Comparison of ENCODE assay signal across 9 mouse cellular contexts in the genomic region with DNA sequence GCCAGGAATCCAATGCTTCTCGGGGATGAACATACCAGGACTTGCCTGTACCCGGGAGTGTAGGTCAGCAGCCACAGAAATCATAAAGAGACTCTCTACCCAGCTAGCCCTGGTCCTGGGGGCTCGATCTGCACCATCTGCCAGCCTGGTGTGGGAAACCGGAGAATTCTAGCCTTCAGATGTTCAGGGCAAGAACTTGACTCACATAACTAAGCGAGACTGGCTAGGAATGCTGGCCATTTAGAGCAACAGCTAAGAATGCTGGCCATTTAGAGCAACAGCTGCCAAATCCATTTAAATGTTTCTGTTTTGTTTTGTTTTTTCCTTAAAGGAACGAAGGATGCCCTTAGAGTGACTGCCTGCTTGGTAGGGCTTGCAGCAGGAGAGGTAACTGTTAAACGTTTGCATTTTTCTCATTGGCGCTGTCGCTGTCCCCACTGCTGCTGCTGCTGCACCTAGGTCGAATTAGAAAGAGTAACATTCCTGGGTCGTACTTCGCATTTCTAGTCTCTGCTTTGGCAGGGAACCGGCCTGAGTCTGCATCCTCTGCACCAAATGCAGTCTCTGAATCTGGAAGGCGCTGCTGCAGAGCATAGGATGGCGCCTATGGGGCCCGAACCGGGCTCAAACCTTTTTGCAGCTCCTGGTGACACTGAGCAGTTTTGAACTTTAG. TPM values are rescaled to one million over a fixed set of nuclear protein-coding genes. Genes with fewer than 3 reads are reported as not detected.
A peak's percentile ranks its signal among the peaks of the same experiment; 100 is the strongest.
DNase-seq lines count a peak whose midpoint lies in the region; ATAC-seq lines count a peak whose summit lies in the region.
"Had no signal": no experiment of that assay in that cellular context is flagged by ENCODE, and none has a peak within 500 bp of the region (broad histone marks: within the 10 kb centered on the region; RNA-seq: fewer than 3 reads in every experiment).

No protein-coding gene starts in this region.

- H3K27me3 ChIP-seq in heart, embryonic 14.5 days (ENCODE audit: control insufficient read depth, insufficient read depth, low read length), result peaks cover 41% of the 10 kb centered on the region
- H3K27me3 ChIP-seq in embryonic facial prominence, embryonic 10.5 days (replicated peaks; ENCODE audit: low read depth, poor library complexity, severe bottlenecking), result peaks cover 43% of the 10 kb centered on the region
- no peaks in the 10 kb centered on the region for H3K27me3 ChIP-seq in hindbrain, embryonic 16.5 days (replicated peaks; ENCODE audit: control insufficient read depth, insufficient read depth, low read length)
- peaks cover 9% of the 10 kb centered on the region for H3K27me3 ChIP-seq in midbrain, embryonic 16.5 days (ENCODE audit: control insufficient read depth, insufficient read depth, low read depth, low read length)

- H3K4me1 ChIP-seq in heart, embryonic 14.5 days (ENCODE audit: control insufficient read depth in 2 of 2, insufficient read depth in 2 of 2, low read length in 2 of 2), result peaks cover 5 to 23% of the 10 kb centered on the region in 2 experiments; a peak in 3 of 4 replicates
- peaks cover 51% of the 10 kb centered on the region for H3K4me1 ChIP-seq in embryonic facial prominence, embryonic 10.5 days
- H3K4me1 ChIP-seq in hindbrain, embryonic 16.5 days (ENCODE audit: control insufficient read depth, insufficient read depth, low read depth, low read length), result peaks cover 23% of the 10 kb centered on the region
- H3K4me1 ChIP-seq in midbrain, embryonic 16.5 days (ENCODE audit: control insufficient read depth, insufficient read depth, low read length), result peaks cover 21% of the 10 kb centered on the region

- intact Hi-C loops in heart, postnatal 25 days (cut with DNase I), result loop anchor here (2.0 to 10.0 kb wide), 6 partner anchors 123 to 1313 kb away; no protein-coding TSS in a partner anchor

- peak overlapping the region; percentile 30; the same call in 1 of the 2 replicates for H3K9ac ChIP-seq in heart, embryonic 14.5 days (ENCODE audit: low read length)
- peak overlapping the region; percentile 89 for H3K9ac ChIP-seq in hindbrain, embryonic 16.5 days (ENCODE audit: low read depth, low read length)
- H3K9ac ChIP-seq in midbrain, embryonic 16.5 days (ENCODE audit: low read depth, low read length), result 0 out of 2 replicates have a peak overlapping the region, but pooled peaks have one; percentile 15

- H3K9me3 ChIP-seq in heart, embryonic 14.5 days (ENCODE audit: control insufficient read depth, low read length), result no peaks in the 10 kb centered on the region
- H3K9me3 ChIP-seq in embryonic facial prominence, embryonic 10.5 days, result no peaks in the 10 kb centered on the region
- no peaks in the 10 kb centered on the region for H3K9me3 ChIP-seq in hindbrain, embryonic 16.5 days (ENCODE audit: control insufficient read depth, low read length)
- H3K9me3 ChIP-seq in midbrain, embryonic 16.5 days (replicated peaks; ENCODE audit: control insufficient read depth, low read length, poor library complexity, severe bottlenecking), result no peaks in the 10 kb centered on the region

- no peak overlapping the region for H3K27ac ChIP-seq in heart, embryonic 14.5 days (replicated peaks in 1 of 2; ENCODE audit: control insufficient read depth in 1 of 2, insufficient read depth in 1 of 2, low read depth in 2 of 2, low read length in 2 of 2)
- H3K27ac ChIP-seq in embryonic facial prominence, embryonic 10.5 days (replicated peaks), result no peak overlapping the region
- no peak overlapping the region for H3K27ac ChIP-seq in hindbrain, embryonic 16.5 days (ENCODE audit: low read depth, low read length)
- H3K27ac ChIP-seq in midbrain, embryonic 16.5 days (ENCODE audit: low read length), result no peak overlapping the region

- peak overlapping the region; percentile 65 to 68; a peak in 3 of 4 replicates for H3K4me3 ChIP-seq in heart, embryonic 14.5 days (ENCODE audit: control insufficient read depth in 1 of 2, insufficient read depth in 1 of 2, low read depth in 1 of 2, low read length in 2 of 2)
- peak overlapping the region; percentile 78 for H3K4me3 ChIP-seq in embryonic facial prominence, embryonic 10.5 days
- peak overlapping the region; percentile 67 for H3K4me3 ChIP-seq in hindbrain, embryonic 16.5 days (ENCODE audit: low read length)
- peak overlapping the region; percentile 71 for H3K4me3 ChIP-seq in midbrain, embryonic 16.5 days (ENCODE audit: low read depth, low read length)

- no peak for ATAC-seq in heart, embryonic 14.5 days (ENCODE audit: insufficient number of reproducible peaks, insufficient read depth, low FRiP score, low read depth)
- no peak for ATAC-seq in hindbrain, embryonic 16.5 days
- no peak for ATAC-seq in midbrain, embryonic 16.5 days

- no peak for DNase-seq in heart, postnatal 25 days (ENCODE audit: low spot score)
- DNase-seq in embryonic facial prominence, embryonic 10.5 days (ENCODE audit: low spot score), result peak; percentile 46
- DNase-seq in spleen, postnatal 36 days (ENCODE audit: low spot score in 2 of 2), result no peak
- no peak for DNase-seq in thymus, adult 18-20 months
- no peak for DNase-seq in cerebellum, adult 18-20 months

- H3K4me2 ChIP-seq in heart, embryonic 14.5 days (ENCODE audit: low read length), result peak overlapping the region; percentile 97
- H3K4me2 ChIP-seq in hindbrain, embryonic 16.5 days (ENCODE audit: low read length), result peak overlapping the region; percentile 80
- peak overlapping the region; percentile 90 for H3K4me2 ChIP-seq in midbrain, embryonic 16.5 days (ENCODE audit: low read length)

- 18% methylated on average over 17 of the region's 17 CpGs for WGBS in heart, embryonic 14.5 days
- 17% methylated on average over 17 of the region's 17 CpGs for WGBS in embryonic facial prominence, embryonic 10.5 days
- 15% methylated on average over 17 of the region's 17 CpGs for WGBS in hindbrain, embryonic 16.5 days
- 16% methylated on average over 17 of the region's 17 CpGs for WGBS in midbrain, embryonic 16.5 days

- H3K36me3 ChIP-seq in heart, embryonic 14.5 days (ENCODE audit: control insufficient read depth, insufficient read depth, low read length), result no peaks in the 10 kb centered on the region
- peaks cover 19% of the 10 kb centered on the region for H3K36me3 ChIP-seq in embryonic facial prominence, embryonic 10.5 days (replicated peaks)
- 0 out of 2 replicates have a peak, but pooled peaks cover 5% of the 10 kb centered on the region for H3K36me3 ChIP-seq in hindbrain, embryonic 16.5 days (ENCODE audit: control insufficient read depth, insufficient read depth, low read length)
- no peaks in the 10 kb centered on the region for H3K36me3 ChIP-seq in midbrain, embryonic 16.5 days (ENCODE audit: control insufficient read depth, insufficient read depth, low read length)

RNA-seq across cellular contexts. Expression of a gene that starts 1.5 kb away (rescaled TPM):
- polyA plus RNA-seq in heart, embryonic 14.5 days (2014; fragmentation: Nextera tagmentation; extraction: Ambion mirVana), result 42.1 and 54.0 TPM in 2 replicates
- 10 to 100 TPM; 35.3 to 44.3 TPM for total RNA-seq in heart, postnatal 25 days (2021)
- 30.2 and 32.3 TPM in 2 replicates for polyA plus RNA-seq in embryonic facial prominence, embryonic 10.5 days (2016; fragmentation: Nextera tagmentation; extraction: Ambion mirVana)
- 24.2 and 25.1 TPM in 2 replicates for polyA plus RNA-seq in hindbrain, embryonic 16.5 days (2015; fragmentation: Nextera tagmentation; extraction: Ambion mirVana)
- 13.7 and 15.6 TPM in 2 replicates for polyA plus RNA-seq in midbrain, embryonic 16.5 days (2015; fragmentation: Nextera tagmentation; extraction: Ambion mirVana)

RNA-seq across cellular contexts. Expression of a gene that starts 14.7 kb away (rescaled TPM):
- not detected in 2 replicates for polyA plus RNA-seq in heart, embryonic 14.5 days (2014; fragmentation: Nextera tagmentation; extraction: Ambion mirVana)
- not detected for total RNA-seq in heart, postnatal 25 days (2021)
- 0.12 TPM in 1 of 2 replicates, not detected in the other for polyA plus RNA-seq in embryonic facial prominence, embryonic 10.5 days (2016; fragmentation: Nextera tagmentation; extraction: Ambion mirVana)
- 0.10 and 0.20 TPM in 2 replicates for polyA plus RNA-seq in hindbrain, embryonic 16.5 days (2015; fragmentation: Nextera tagmentation; extraction: Ambion mirVana)
- polyA plus RNA-seq in midbrain, embryonic 16.5 days (2015; fragmentation: Nextera tagmentation; extraction: Ambion mirVana), result 0.11 and 0.27 TPM in 2 replicates
- total RNA-seq: layer of hippocampus, postnatal 14 days had no signal

RNA-seq across cellular contexts. Expression of a gene that starts 23.9 kb away (rescaled TPM):
- not detected in 2 replicates for polyA plus RNA-seq in heart, embryonic 14.5 days (2014; fragmentation: Nextera tagmentation; extraction: Ambion mirVana)
- total RNA-seq in heart, postnatal 25 days (2021), result not detected
- 0.15 TPM in 1 of 2 replicates, not detected in the other for polyA plus RNA-seq in embryonic facial prominence, embryonic 10.5 days (2016; fragmentation: Nextera tagmentation; extraction: Ambion mirVana)
- polyA plus RNA-seq in hindbrain, embryonic 16.5 days (2015; fragmentation: Nextera tagmentation; extraction: Ambion mirVana), result not detected in 2 replicates
- polyA plus RNA-seq in midbrain, embryonic 16.5 days (2015; fragmentation: Nextera tagmentation; extraction: Ambion mirVana), result not detected in 2 replicates
- total RNA-seq: layer of hippocampus, postnatal 14 days had no signal

Comparison
In these comparisons a context has a peak if more than half of its experiments do, and no peak if none do; other contexts are left out.
1. H3K9ac ChIP-seq: peak in every context shown above with its lines; median percentile 89 in hindbrain, embryonic 16.5 days; 30 in heart, embryonic 14.5 days; 15 in midbrain, embryonic 16.5 days.